Mouse (Mus musculus) forebrain, embryonic 15.5 days (tissue): ENCODE results near the gene Tubg2. TPM values are rescaled to one million over a fixed set of nuclear protein-coding genes. Genes with fewer than 3 reads are reported as not detected.

Source experiments
- ATAC-seq: fragments of 200-750 bp; cut with Nextera tagmentation; replicated peaks from 2 replicates; pipeline ENCODE4 v1.8.0; 2017; ENCODE audit warnings: mild to moderate bottlenecking, moderate TSS enrichment, moderate library complexity
- H3K27ac ChIP-seq: fragments of 300-500 bp; sonication (generic); replicated peaks from 2 replicates; pipeline ENCODE4 v1.5.1; 2015; ENCODE audit warnings: mild to moderate bottlenecking, inconsistent platforms
- H3K27me3 ChIP-seq: fragments of 300-500 bp; sonication (generic); 2 replicates; pipeline ENCODE4 v1.6.1; 2015; ENCODE audit warnings: inconsistent platforms
- H3K36me3 ChIP-seq: fragments of 300-500 bp; sonication (generic); 2 replicates; pipeline ENCODE4 v1.6.1; 2015; ENCODE audit warnings: mild to moderate bottlenecking, inconsistent platforms
- H3K4me1 ChIP-seq: fragments of 300-500 bp; sonication (generic); 2 replicates; pipeline ENCODE4 v1.6.1; 2015; ENCODE audit warnings: inconsistent platforms
- H3K4me2 ChIP-seq: fragments of 300-500 bp; sonication (generic); replicated peaks from 2 replicates; pipeline ENCODE4 v1.6.1; 2015; ENCODE audit warnings: mild to moderate bottlenecking, inconsistent platforms
- H3K4me3 ChIP-seq: fragments of 300-500 bp; sonication (generic); 2 replicates; pipeline ENCODE4 v1.5.1; 2015; ENCODE audit warnings: mild to moderate bottlenecking, inconsistent platforms
- H3K9ac ChIP-seq: fragments of 300-500 bp; sonication (generic); replicated peaks from 2 replicates; pipeline ENCODE4 v1.6.1; 2015; ENCODE audit warnings: mild to moderate bottlenecking, inconsistent platforms
- H3K9me3 ChIP-seq: fragments of 300-500 bp; sonication (generic); 2 replicates; pipeline ENCODE4 v1.6.1; 2016; ENCODE audit warnings: inconsistent platforms
- WGBS: fragments of 180-500 bp; shearing (Covaris S2); methylation state at CpG from one replicate; pipeline ENCODE4 v1.1.7; 2015; ENCODE audit warnings: mixed read lengths; 5-methylcytosine and 5-hydroxymethylcytosine counted together
- polyA plus RNA-seq: library from polyadenylated mRNA; unstranded; fragments of >200 nt; fragmentation: Nextera tagmentation; extraction: Ambion mirVana; gene quantifications from 2 replicates; pipeline ENCODE4 v1.2.1, GENCODE M21; 2015

The Tubg2 gene
- polyA plus RNA-seq, 1 experiment from 2014 or later, result 31.2 TPM

DNA sequence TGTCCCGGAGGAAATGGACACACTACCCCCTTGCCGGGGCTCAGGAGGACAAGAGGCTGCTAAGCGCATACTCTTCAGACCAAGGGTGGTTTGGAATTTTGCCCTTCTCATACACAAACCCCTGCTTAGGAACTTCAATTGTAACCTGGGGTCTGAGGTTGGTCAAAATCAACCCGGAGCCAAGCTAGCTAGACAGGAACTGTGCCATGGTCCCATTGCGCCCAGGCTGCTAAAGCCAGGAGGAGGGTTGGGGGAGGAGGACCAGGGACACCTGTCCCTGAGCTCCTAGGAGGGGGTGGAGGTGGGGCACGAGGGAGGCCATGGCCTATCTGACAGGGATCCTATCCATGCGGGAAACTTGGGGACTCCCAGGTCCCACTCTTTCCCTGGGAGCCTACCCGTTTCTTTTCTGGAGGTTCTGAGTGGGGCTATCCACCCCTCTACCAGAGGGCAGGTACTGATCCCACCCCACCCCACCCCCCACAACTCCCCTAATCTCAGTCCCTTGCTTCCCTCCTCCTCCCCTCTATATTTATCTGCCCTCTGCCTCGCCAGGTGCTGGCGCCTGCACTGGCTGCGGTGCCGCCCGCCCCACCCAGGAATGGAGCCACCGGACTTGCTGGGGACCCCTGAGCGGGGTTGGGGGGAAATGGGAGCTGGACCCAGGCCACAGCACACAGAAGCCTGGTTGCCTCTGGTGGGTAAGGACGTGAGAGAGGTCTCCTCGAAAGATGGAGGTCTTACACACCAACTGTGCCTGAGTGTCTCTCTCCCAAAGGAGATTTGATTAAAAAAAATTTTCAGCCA is 13.8 kb downstream of the Tubg2 start:
- H3K9ac ChIP-seq, result peak overlapping the region; percentile 63; the same call in 1 of the 2 replicates
- no peak for ATAC-seq
- 9% methylated on average over 17 of the region's 17 CpGs for WGBS
- peak overlapping the region; percentile 78 for H3K4me3 ChIP-seq
- H3K27ac ChIP-seq, result no peak overlapping the region
- H3K27me3 ChIP-seq, result peaks cover 58% of the 10 kb centered on the region
- peaks cover 54% of the 10 kb centered on the region for H3K4me1 ChIP-seq
- no peaks in the 10 kb centered on the region for H3K36me3 ChIP-seq
- peak overlapping the region; percentile 80 for H3K4me2 ChIP-seq
- no peaks in the 10 kb centered on the region for H3K9me3 ChIP-seq

GRCm38 (mm10) chr11:101170354-101170810 is 14.7 kb downstream of the Tubg2 start, which contains the start of gene Cntnap1:
Cntnap1 (plus strand) TSS chr11:101170523.
- Histone ChIP-seq H3K4me1 (peaks cover 57% of the 10 kb centered on the region), H3K4me3 (peak within 1 kb of the TSS; percentile 78), H3K36me3 (no peaks in the 10 kb centered on the region), H3K27me3 (peaks cover 53% of the 10 kb centered on the region), H3K9ac (peak within 1 kb of the TSS; percentile 63), H3K9me3 (no peaks in the 10 kb centered on the region), H3K4me2 (peak within 1 kb of the TSS; percentile 80), H3K27ac (peak within 1 kb of the TSS; percentile 73)
- no peak for ATAC-seq
- 0% methylated on average over 35 of the region's 35 CpGs for WGBS

- H3K36me3 ChIP-seq, result no peaks in the 10 kb centered on the region
- peak within 1 kb of the TSS; percentile 80 for H3K4me2 ChIP-seq
- H3K9me3 ChIP-seq, result no peaks in the 10 kb centered on the region
- ATAC-seq, result peak; percentile 96
- H3K27ac ChIP-seq, result peak within 1 kb of the TSS; percentile 74
- peaks cover 62% of the 10 kb centered on the region for H3K4me1 ChIP-seq
- H3K27me3 ChIP-seq, result peaks cover 51% of the 10 kb centered on the region
- H3K4me3 ChIP-seq, result peak within 1 kb of the TSS; percentile 78
- H3K9ac ChIP-seq, result peak within 1 kb of the TSS; percentile 63
- under 1% methylated on average over 46 of the region's 50 CpGs for WGBS
Measured at GRCm38 (mm10) chr11:101170811-101171610, 15.3 kb downstream of the Tubg2 start, which contains the start of gene Plekhh3. Plekhh3 (minus strand) TSS chr11:101171351.

DNA sequence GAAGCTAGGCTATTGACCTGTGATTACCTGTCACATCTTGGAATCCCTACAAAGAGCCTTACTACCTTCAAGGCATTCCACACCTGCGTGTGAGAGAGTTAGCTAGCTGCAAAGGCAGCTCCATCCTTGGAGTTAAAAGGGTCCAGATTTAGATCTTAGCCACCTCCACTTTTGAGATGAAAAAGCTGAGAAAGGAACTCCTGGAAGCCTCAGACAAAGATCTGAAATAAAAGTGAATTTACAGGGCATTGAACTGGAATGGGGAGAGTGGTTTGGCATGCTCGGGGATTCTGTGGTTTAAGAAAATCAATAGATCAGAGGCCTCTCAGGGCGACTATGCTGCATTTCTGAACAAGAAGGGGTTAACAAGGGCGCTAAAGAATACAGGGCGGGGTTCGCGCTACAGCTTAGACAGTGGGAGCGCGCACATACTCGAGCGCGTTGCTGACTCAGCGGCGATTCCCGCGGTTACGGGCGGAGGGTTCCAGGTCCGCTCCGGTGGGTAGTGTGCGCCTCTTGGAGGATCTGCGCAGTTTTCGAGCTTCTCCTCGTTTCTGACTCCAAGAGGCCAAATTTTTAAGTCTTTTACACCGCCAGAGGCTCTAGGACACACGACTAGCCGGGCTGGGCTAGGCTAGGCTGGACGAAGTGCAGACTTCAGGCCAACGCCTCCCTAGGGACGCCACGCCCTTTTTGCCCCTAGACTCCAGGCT is 16.2 kb downstream of the Tubg2 start:
- peak; percentile 63 for ATAC-seq
- H3K27me3 ChIP-seq, result peaks cover 50% of the 10 kb centered on the region
- peaks cover 71% of the 10 kb centered on the region for H3K4me1 ChIP-seq

DNA sequence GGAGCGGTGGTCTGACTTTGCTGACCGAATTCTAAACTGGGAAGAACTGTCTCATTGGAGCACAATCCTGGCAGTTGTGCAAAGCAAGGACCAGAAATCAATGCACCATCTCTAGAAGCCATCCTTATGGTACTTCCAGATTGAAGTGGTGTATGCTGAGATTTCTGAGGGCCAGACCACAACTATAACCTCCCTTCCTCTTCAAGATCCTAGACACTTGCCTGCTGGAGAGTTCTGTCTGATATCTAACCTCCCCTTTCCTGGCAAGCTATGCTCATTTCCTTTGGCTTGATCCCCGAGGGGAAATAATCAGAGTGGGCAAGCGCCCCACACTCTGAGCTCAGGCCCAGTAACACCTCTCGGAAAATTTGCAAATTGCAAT is 16.7 kb downstream of the Tubg2 start:
- no peak for ATAC-seq
- no peaks in the 10 kb centered on the region for H3K36me3 ChIP-seq
- peaks cover 50% of the 10 kb centered on the region for H3K27me3 ChIP-seq
- WGBS, result 4% methylated on average over 4 of the region's 5 CpGs
- peak overlapping the region; percentile 74 for H3K27ac ChIP-seq
- peak overlapping the region; percentile 46 for H3K9ac ChIP-seq
- H3K4me2 ChIP-seq, result peak overlapping the region; percentile 80
- peak overlapping the region; percentile 50 for H3K4me3 ChIP-seq
- peaks cover 76% of the 10 kb centered on the region for H3K4me1 ChIP-seq
- H3K9me3 ChIP-seq, result no peaks in the 10 kb centered on the region

More for the DNA sequence above, 16.2 kb downstream of the Tubg2 start:
- 0% methylated on average over 31 of the region's 31 CpGs for WGBS
- Histone ChIP-seq H3K4me2 (peak overlapping the region; percentile 80), H3K27ac (peak overlapping the region; percentile 74), H3K36me3 (no peaks in the 10 kb centered on the region), H3K9ac (peak overlapping the region; percentile 46), H3K9me3 (no peaks in the 10 kb centered on the region), H3K4me3 (peak overlapping the region; percentile 50)

DNA sequence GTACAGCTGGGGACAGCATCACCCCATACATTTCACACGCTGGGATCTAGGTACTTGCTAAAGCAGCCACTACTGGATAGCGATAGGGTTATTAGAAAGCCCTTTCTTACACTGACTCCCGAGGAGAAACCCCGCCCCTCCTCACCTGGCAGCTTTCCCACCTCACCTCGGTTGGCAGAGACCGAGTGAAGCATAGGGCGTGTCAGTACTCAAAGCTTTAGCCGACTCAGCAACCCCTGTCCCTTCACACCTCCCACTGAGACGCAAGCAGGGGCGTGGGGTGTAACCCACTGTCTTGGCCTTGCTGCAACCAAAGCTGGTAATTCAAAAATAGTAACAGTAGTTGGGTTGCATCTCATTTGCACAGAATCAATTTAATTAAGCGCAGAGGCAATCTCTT is 17.4 kb downstream of the Tubg2 start:
- peak overlapping the region; percentile 77 for H3K4me2 ChIP-seq
- H3K27me3 ChIP-seq, result peaks cover 50% of the 10 kb centered on the region
- WGBS, result 6% methylated on average over 11 of the region's 11 CpGs
- no peak overlapping the region for H3K9ac ChIP-seq
- H3K27ac ChIP-seq, result no peak overlapping the region
- peaks cover 79% of the 10 kb centered on the region for H3K4me1 ChIP-seq
- no peaks in the 10 kb centered on the region for H3K9me3 ChIP-seq
- no peak for ATAC-seq
- no peaks in the 10 kb centered on the region for H3K36me3 ChIP-seq
- H3K4me3 ChIP-seq, result peak overlapping the region; percentile 39; the same call in 1 of the 2 replicates

GRCm38 (mm10) chr11:101173631-101174388 is 18.1 kb downstream of the Tubg2 start:
- Histone ChIP-seq H3K9me3 (no peaks in the 10 kb centered on the region), H3K27me3 (peaks cover 50% of the 10 kb centered on the region), H3K4me3 (peak overlapping the region; percentile 39), H3K36me3 (no peaks in the 10 kb centered on the region), H3K27ac (peak overlapping the region; percentile 42; the same call in 1 of the 2 replicates), H3K4me1 (peaks cover 79% of the 10 kb centered on the region), H3K9ac (peak overlapping the region; percentile 42), H3K4me2 (peak overlapping the region; percentile 77)
- ATAC-seq, result peak; percentile 51
- under 1% methylated on average over 61 of the region's 61 CpGs for WGBS

- no peaks in the 10 kb centered on the region for H3K36me3 ChIP-seq
- 35% methylated on average over 9 of the region's 9 CpGs for WGBS
- H3K4me2 ChIP-seq, result peak overlapping the region; percentile 77
- H3K4me1 ChIP-seq, result peaks cover 74% of the 10 kb centered on the region
- no peak for ATAC-seq
- H3K9me3 ChIP-seq, result no peaks in the 10 kb centered on the region
- H3K4me3 ChIP-seq, result peak overlapping the region; percentile 39
- peaks cover 45% of the 10 kb centered on the region for H3K27me3 ChIP-seq
- H3K9ac ChIP-seq, result peak overlapping the region; percentile 42
- no peak overlapping the region for H3K27ac ChIP-seq
Measured at GRCm38 (mm10) chr11:101174389-101174745, 18.7 kb downstream of the Tubg2 start.

DNA sequence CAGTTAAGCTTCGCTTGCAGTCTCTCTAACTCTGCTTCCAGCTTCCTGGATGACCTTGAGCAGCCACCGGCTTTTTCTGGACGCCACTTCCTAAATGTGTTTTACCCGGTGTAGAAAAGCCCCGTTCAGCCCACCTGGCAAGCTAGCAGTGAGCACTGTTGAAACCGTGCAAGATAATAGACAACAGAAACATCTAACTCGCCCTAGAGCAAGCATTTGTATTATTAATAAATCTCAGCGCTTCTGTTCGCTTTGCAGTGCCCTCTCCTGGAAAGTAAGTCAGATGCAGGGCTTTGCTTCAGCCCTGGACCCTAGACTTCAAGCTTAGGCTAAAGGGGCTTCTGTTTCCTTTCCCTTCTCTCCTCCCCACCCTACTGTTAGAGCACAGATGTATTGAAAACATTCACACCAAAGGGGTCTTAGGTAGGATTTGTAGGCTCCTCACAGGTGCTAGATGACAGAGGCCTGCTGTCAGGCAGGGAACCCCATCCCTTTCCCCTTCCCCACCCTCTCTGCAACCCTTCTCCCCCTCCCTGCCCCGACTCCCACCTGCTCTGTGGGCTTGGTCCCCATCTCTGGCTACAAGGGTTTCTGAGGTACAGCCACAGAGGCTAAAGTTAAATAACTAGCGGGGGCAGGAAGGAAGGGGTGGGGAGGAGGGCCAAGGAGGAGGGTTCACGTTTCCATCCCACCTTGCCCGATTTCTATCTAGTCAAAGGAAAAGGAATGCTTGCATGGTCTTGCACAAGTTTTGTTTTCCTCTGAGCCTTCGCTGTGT is 19.3 kb downstream of the Tubg2 start, which contains the start of gene Ccr10:
TSS of gene Ccr10 (minus strand) at position 593 of the 778 bp plus-strand sequence.
- peak within 1 kb of the TSS; percentile 42 for H3K9ac ChIP-seq
- WGBS, result 22% methylated on average over 14 of the region's 14 CpGs
- H3K4me1 ChIP-seq, result peaks cover 67% of the 10 kb centered on the region
- H3K4me2 ChIP-seq, result peak within 1 kb of the TSS; percentile 77
- H3K27ac ChIP-seq, result no peak within 1 kb of the TSS
- no peak for ATAC-seq
- peak within 1 kb of the TSS; percentile 39 for H3K4me3 ChIP-seq
- H3K27me3 ChIP-seq, result peaks cover 39% of the 10 kb centered on the region
- no peaks in the 10 kb centered on the region for H3K9me3 ChIP-seq
- H3K36me3 ChIP-seq, result no peaks in the 10 kb centered on the region

DNA sequence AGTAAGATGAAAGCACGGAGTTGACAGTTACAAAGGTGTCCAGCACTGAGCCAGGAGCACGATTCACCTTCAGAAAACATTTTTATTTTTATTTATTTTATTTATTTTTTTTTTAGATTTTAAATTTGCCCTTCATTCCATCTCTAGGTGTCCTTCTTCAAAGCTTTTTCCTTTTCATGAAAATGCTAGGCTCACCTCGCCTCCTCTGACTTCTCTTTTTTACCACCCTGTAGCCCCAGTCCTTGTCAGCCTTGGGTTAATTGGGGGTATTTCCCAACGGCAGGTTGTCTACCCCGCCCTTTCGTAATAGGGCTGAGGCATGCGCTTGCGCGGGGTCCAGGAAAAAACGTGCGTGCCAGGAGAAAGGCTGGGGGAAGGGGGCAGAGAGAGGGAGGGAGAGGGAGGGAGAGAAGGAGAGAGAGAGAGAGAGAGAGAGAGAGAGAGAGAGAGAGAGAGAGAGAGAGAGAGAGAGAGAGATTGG is 20.0 kb downstream of the Tubg2 start:
- Histone ChIP-seq H3K9me3 (no peaks in the 10 kb centered on the region), H3K9ac (no peak overlapping the region), H3K27ac (no peak overlapping the region), H3K4me1 (peaks cover 61% of the 10 kb centered on the region), H3K4me3 (peak overlapping the region; percentile 39), H3K36me3 (no peaks in the 10 kb centered on the region), H3K4me2 (peak overlapping the region; percentile 50), H3K27me3 (peaks cover 39% of the 10 kb centered on the region)
- ATAC-seq, result no peak
- WGBS, result 11% methylated on average over 11 of the region's 11 CpGs
